Mouse (Mus musculus): ENCODE measurements around the gene Tbata. TPM values are rescaled to one million over a fixed set of nuclear protein-coding genes. Genes with fewer than 3 reads are reported as not detected.
A peak's percentile ranks its signal among the peaks of the same experiment; 100 is the strongest.

Gene Tbata
- not detected in 2 replicates for polyA plus RNA-seq (2015; fragmentation: Nextera tagmentation; extraction: Ambion mirVana)

- no peak for TF ChIP-seq CTCF (IDR thresholded peaks at IDR 0.05; ENCODE audit: low read depth)
- TF ChIP-seq EP300 (IDR thresholded peaks at IDR 0.05; ENCODE audit: low read depth), result no peak
- no peak within 1 kb of the TSS for H3K4me2 ChIP-seq (ENCODE audit: low read depth, low read length)
- H3K27ac ChIP-seq (ENCODE audit: low read depth), result no peak within 1 kb of the TSS
These were observed at the start of gene Tbata for GRCm38 (mm10) chr10:61171654-61172053. Gene Tbata (plus strand): TSS chr10:61171954.

DNA sequence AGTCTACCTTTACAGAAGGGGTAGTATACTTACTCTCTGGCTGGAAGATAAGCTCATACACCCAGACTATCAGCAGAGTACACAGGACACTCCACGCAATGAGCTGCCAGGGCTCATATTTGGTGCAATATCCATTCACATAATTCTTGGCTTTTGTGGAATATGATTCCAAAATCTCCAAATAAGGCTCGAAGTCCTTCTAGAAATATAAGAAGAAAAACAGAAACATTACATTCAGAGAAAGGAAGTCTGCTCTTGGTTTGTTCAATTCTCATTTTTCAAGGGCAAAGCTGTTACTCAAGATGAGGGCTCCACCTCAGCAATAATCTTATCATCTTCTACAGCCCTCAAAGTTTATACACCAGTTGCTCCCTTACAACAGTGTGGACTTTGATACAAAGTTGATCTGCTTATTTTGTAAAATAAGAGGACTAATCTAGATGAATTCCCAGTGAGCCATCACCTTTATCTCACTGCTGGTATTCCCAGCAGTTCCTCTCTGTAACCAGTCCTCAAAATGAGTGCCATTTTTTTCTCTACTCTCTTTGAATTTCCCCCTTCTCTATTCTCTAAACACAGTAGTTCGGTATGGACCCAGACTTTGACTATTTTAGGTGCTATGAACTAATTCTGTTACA lies 48.4 kb upstream of the Tbata start:
- peak; percentile 86 for TF ChIP-seq EP300 (IDR thresholded peaks at IDR 0.05; ENCODE audit: low read depth)
- TF ChIP-seq CTCF (IDR thresholded peaks at IDR 0.05; ENCODE audit: low read depth), result no peak
- Histone ChIP-seq H3K9ac (replicated peaks) (0 out of 2 replicates have a peak overlapping the region, but pooled peaks have one; percentile 21), H3K4me1 (ENCODE audit: insufficient read depth) (peaks cover 19% of the 10 kb centered on the region), H3K27ac (ENCODE audit: low read depth) (peak overlapping the region; percentile 64), H3K4me3 (ENCODE audit: low read depth, low read length) (peak overlapping the region; percentile 5; the same call in 1 of the 2 replicates), H3K36me3 (replicated peaks; ENCODE audit: insufficient read depth, low read length) (peaks cover 14% of the 10 kb centered on the region), H3K4me2 (ENCODE audit: low read depth, low read length) (peak overlapping the region; percentile 11), H3K9me3 (ENCODE audit: low read length) (no peaks in the 10 kb centered on the region), H3K27me3 (ENCODE audit: insufficient read depth, low read length) (no peaks in the 10 kb centered on the region)
- WGBS (ENCODE audit: insufficient replicate concordance), result 50% methylated on average over 3 of the region's 3 CpGs
- ATAC-seq, result peak; percentile 90
- DNase-seq, result no peak

More at GRCm38 (mm10) chr10:61171654-61172053, at the start of gene Tbata:
- Histone ChIP-seq H3K9me3 (ENCODE audit: low read length) (no peaks in the 10 kb centered on the region), H3K4me1 (ENCODE audit: insufficient read depth) (peaks cover 4% of the 10 kb centered on the region; the same call in 1 of the 2 replicates), H3K27me3 (ENCODE audit: insufficient read depth, low read length) (peaks cover 18% of the 10 kb centered on the region; the same call in 1 of the 2 replicates), H3K36me3 (replicated peaks; ENCODE audit: insufficient read depth, low read length) (no peaks in the 10 kb centered on the region), H3K4me3 (ENCODE audit: low read depth, low read length) (no peak within 1 kb of the TSS), H3K9ac (replicated peaks) (no peak within 1 kb of the TSS)
- ATAC-seq (no peak), DNase-seq (no peak)
- 49% methylated on average over 3 of the region's 3 CpGs for WGBS (ENCODE audit: insufficient replicate concordance)

GRCm38 (mm10) chr10:61124462-61124861 lies 47.3 kb upstream of the Tbata start:
- H3K9me3 ChIP-seq (ENCODE audit: low read length), result no peaks in the 10 kb centered on the region
- H3K4me1 ChIP-seq (ENCODE audit: insufficient read depth), result peaks cover 26% of the 10 kb centered on the region
- no peaks in the 10 kb centered on the region for H3K27me3 ChIP-seq (ENCODE audit: insufficient read depth, low read length)
- WGBS (ENCODE audit: insufficient replicate concordance), result 53% methylated on average over 2 of the region's 2 CpGs
- H3K36me3 ChIP-seq (replicated peaks; ENCODE audit: insufficient read depth, low read length), result peaks cover 12% of the 10 kb centered on the region
- H3K27ac ChIP-seq (ENCODE audit: low read depth), result peak overlapping the region; percentile 64; the same call in 1 of the 2 replicates
- DNase-seq (no peak), ATAC-seq (no peak)
- no peak for TF ChIP-seq CTCF (IDR thresholded peaks at IDR 0.05; ENCODE audit: low read depth)
- peak; percentile 63 for TF ChIP-seq EP300 (IDR thresholded peaks at IDR 0.05; ENCODE audit: low read depth)
- no peak overlapping the region for H3K4me3 ChIP-seq (ENCODE audit: low read depth, low read length)
- peak overlapping the region; percentile 11; the same call in 1 of the 2 replicates for H3K4me2 ChIP-seq (ENCODE audit: low read depth, low read length)
- no peak overlapping the region for H3K9ac ChIP-seq (replicated peaks)

- Histone ChIP-seq H3K9ac (replicated peaks) (no peak overlapping the region), H3K4me2 (ENCODE audit: low read depth, low read length) (0 out of 2 replicates have a peak overlapping the region, but pooled peaks have one; percentile 2), H3K4me1 (ENCODE audit: insufficient read depth) (peaks cover 20% of the 10 kb centered on the region), H3K9me3 (ENCODE audit: low read length) (no peaks in the 10 kb centered on the region), H3K36me3 (replicated peaks; ENCODE audit: insufficient read depth, low read length) (no peaks in the 10 kb centered on the region; the same call in 1 of the 2 replicates), H3K27me3 (ENCODE audit: insufficient read depth, low read length) (no peaks in the 10 kb centered on the region), H3K4me3 (ENCODE audit: low read depth, low read length) (no peak overlapping the region), H3K27ac (ENCODE audit: low read depth) (no peak overlapping the region)
- ATAC-seq (peak; percentile 47; the same call in 1 of the 2 replicates), DNase-seq (no peak)
- TF ChIP-seq EP300 (IDR thresholded peaks at IDR 0.05; ENCODE audit: low read depth) (no peak), CTCF (IDR thresholded peaks at IDR 0.05; ENCODE audit: low read depth) (no peak)
- 53% methylated on average over 1 of the region's 1 CpGs for WGBS (ENCODE audit: insufficient replicate concordance)
These were observed 42.9 kb upstream of the Tbata start for GRCm38 (mm10) chr10:61128701-61129365.

GRCm38 (mm10) chr10:61130959-61131358 lies 40.8 kb upstream of the Tbata start:
- Histone ChIP-seq H3K4me3 (ENCODE audit: low read depth, low read length) (no peak overlapping the region), H3K36me3 (replicated peaks; ENCODE audit: insufficient read depth, low read length) (no peaks in the 10 kb centered on the region; the same call in 1 of the 2 replicates), H3K9ac (replicated peaks) (no peak overlapping the region), H3K27ac (ENCODE audit: low read depth) (no peak overlapping the region), H3K4me2 (ENCODE audit: low read depth, low read length) (no peak overlapping the region), H3K9me3 (ENCODE audit: low read length) (no peaks in the 10 kb centered on the region), H3K4me1 (ENCODE audit: insufficient read depth) (peaks cover 19% of the 10 kb centered on the region), H3K27me3 (ENCODE audit: insufficient read depth, low read length) (no peaks in the 10 kb centered on the region)
- DNase-seq (no peak), ATAC-seq (no peak)
- TF ChIP-seq CTCF (IDR thresholded peaks at IDR 0.05; ENCODE audit: low read depth), result no peak
- no peak for TF ChIP-seq EP300 (IDR thresholded peaks at IDR 0.05; ENCODE audit: low read depth)
- 75% methylated on average over 3 of the region's 3 CpGs for WGBS (ENCODE audit: insufficient replicate concordance)

- Histone ChIP-seq H3K36me3 (replicated peaks; ENCODE audit: insufficient read depth, low read length) (no peaks in the 10 kb centered on the region), H3K4me3 (ENCODE audit: low read depth, low read length) (no peak overlapping the region), H3K4me1 (ENCODE audit: insufficient read depth) (peaks cover 16% of the 10 kb centered on the region), H3K4me2 (ENCODE audit: low read depth, low read length) (no peak overlapping the region), H3K9ac (replicated peaks) (no peak overlapping the region), H3K27me3 (ENCODE audit: insufficient read depth, low read length) (no peaks in the 10 kb centered on the region), H3K9me3 (ENCODE audit: low read length) (no peaks in the 10 kb centered on the region), H3K27ac (ENCODE audit: low read depth) (no peak overlapping the region)
- ATAC-seq (no peak), DNase-seq (no peak)
- no peak for TF ChIP-seq CTCF (IDR thresholded peaks at IDR 0.05; ENCODE audit: low read depth)
- no peak for TF ChIP-seq EP300 (IDR thresholded peaks at IDR 0.05; ENCODE audit: low read depth)
- WGBS (ENCODE audit: insufficient replicate concordance), result 65% methylated on average over 4 of the region's 4 CpGs
These were observed 37.7 kb upstream of the Tbata start for GRCm38 (mm10) chr10:61134041-61134440.

All from liver, postnatal 0 days (tissue).